Mouse (Mus musculus) ES-E14 (cell line): ENCODE measurements around the gene Abhd18. TPM values are rescaled to one million over a fixed set of nuclear protein-coding genes. Genes with fewer than 3 reads are reported as not detected.

ENCODE experiments used
- DNase-seq: peaks from one replicate; pipeline ENCODE4 v3.0.0-alpha.2; 2013; ENCODE audit warnings: low read depth, low spot score
- H3K27ac ChIP-seq: 2 replicates; pipeline ENCODE4 v1.5.1; 2012; ENCODE audit warnings: low read depth, mild to moderate bottlenecking, low read length, moderate library complexity, mixed read lengths; ENCODE audit not compliant: poor library complexity, insufficient read depth, severe bottlenecking
- H3K36me3 ChIP-seq: 2 replicates; pipeline ENCODE4 v1.6.1; 2012; ENCODE audit warnings: mild to moderate bottlenecking, low read length, moderate library complexity, mixed read lengths; ENCODE audit not compliant: control insufficient read depth, poor library complexity, insufficient read depth, severe bottlenecking
- H3K4me1 ChIP-seq, 2 experiments: fragments of 150-350 bp in 1 of 2; sonication (generic) in 1 of 2; 2 replicates each; pipeline ENCODE4 v1.6.1; 2012; ENCODE audit warnings: low read length in 2 of 2, mild to moderate bottlenecking in 1 of 2, mixed read lengths in 1 of 2; ENCODE audit not compliant: control insufficient read depth in 2 of 2, insufficient read depth in 2 of 2, poor library complexity in 1 of 2
- H3K4me3 ChIP-seq, 2 experiments: fragments of 150-350 bp in 1 of 2; sonication (generic) in 1 of 2; 2 replicates each; pipeline ENCODE4 v1.5.1; 2012; ENCODE audit warnings: low read length in 2 of 2, low read depth in 1 of 2, mild to moderate bottlenecking in 1 of 2, mixed read lengths in 1 of 2; ENCODE audit not compliant: insufficient read depth in 1 of 2, poor library complexity in 1 of 2, severe bottlenecking in 1 of 2
- H3K9ac ChIP-seq: 2 replicates; pipeline ENCODE4 v1.6.1; 2012; ENCODE audit warnings: low read depth, mild to moderate bottlenecking, low read length, mixed read lengths; ENCODE audit not compliant: poor library complexity, insufficient read depth, severe bottlenecking
- H3K9me3 ChIP-seq: fragments of 150-350 bp; sonication (generic); 2 replicates; pipeline ENCODE4 v1.6.1; 2012; ENCODE audit warnings: low read depth, mild to moderate bottlenecking, low read length; ENCODE audit not compliant: control insufficient read depth, insufficient read depth
- CHD2 ChIP-seq: IDR thresholded peaks from 2 replicates; pipeline ENCODE4 v1.6.1; 2014; ENCODE audit warnings: mild to moderate bottlenecking, low read depth, low read length, inconsistent platforms
- HCFC1 ChIP-seq: IDR thresholded peaks from 2 replicates; pipeline ENCODE4 v1.6.1; 2012; ENCODE audit warnings: low read length, inconsistent platforms, borderline replicate concordance; ENCODE audit not compliant: insufficient read depth
- MAFK ChIP-seq: IDR thresholded peaks from 2 replicates; pipeline ENCODE4 v1.6.1; 2014; ENCODE audit warnings: mild to moderate bottlenecking, low read depth, low read length, inconsistent platforms; ENCODE audit not compliant: insufficient read depth
- ZC3H11A ChIP-seq: IDR thresholded peaks from 2 replicates; pipeline ENCODE4 v1.6.1; 2012; ENCODE audit warnings: low read depth, mild to moderate bottlenecking, inconsistent platforms, low read length, borderline replicate concordance
- ZNF384 ChIP-seq: IDR thresholded peaks from 2 replicates; pipeline ENCODE4 v1.6.1; 2012; ENCODE audit warnings: low read depth, low read length, inconsistent platforms
- in situ Hi-C, 2 experiments: fragments of 600-800 bp; cut with MboI; formaldehyde crosslinking; loops; one replicate each; pipeline ENCODE4 v1.15.1; 2025; ENCODE audit warnings: low sequenced_read_pairs in 2 of 2, inconsistent platforms in 1 of 2; ENCODE audit not compliant: unreplicated experiment in 2 of 2
- total RNA-seq: library from RNA; depleted of rRNA; stranded (reverse); fragments of 300-350 nt; gene quantifications from 2 replicates; pipeline ENCODE4 v1.2.3, GENCODE M21; 2012

The Abhd18 gene
- total RNA-seq, 1 experiment, result 1.7 TPM

GRCm38 (mm10) chr3:40949903-40950600 is 103.3 kb downstream of the Abhd18 start:
- in situ Hi-C loops, result no loop called here
- H3K9ac ChIP-seq, result peak overlapping the region; percentile 82
- peak overlapping the region; percentile 66 to 92 for H3K4me3 ChIP-seq
- H3K27ac ChIP-seq, result no peak overlapping the region
- TF ChIP-seq HCFC1, result no peak
- no peak for TF ChIP-seq ZC3H11A
- no peak for TF ChIP-seq MAFK
- TF ChIP-seq CHD2, result no peak
- TF ChIP-seq ZNF384, result no peak
- H3K9me3 ChIP-seq, result no peaks in the 10 kb centered on the region
- peaks cover 0 to 2% of the 10 kb centered on the region in 2 experiments; a peak in 1 of 4 replicates for H3K4me1 ChIP-seq
- no peaks in the 10 kb centered on the region for H3K36me3 ChIP-seq
- no peak for DNase-seq

GRCm38 (mm10) chr3:40950601-40951201 is 103.9 kb downstream of the Abhd18 start:
- no peak overlapping the region for H3K27ac ChIP-seq
- DNase-seq, result no peak
- in situ Hi-C loops, result no loop called here
- no peak for TF ChIP-seq ZC3H11A
- TF ChIP-seq CHD2, result no peak
- TF ChIP-seq ZNF384, result no peak
- H3K9ac ChIP-seq, result peak overlapping the region; percentile 82
- H3K9me3 ChIP-seq, result no peaks in the 10 kb centered on the region
- H3K4me3 ChIP-seq, result peak overlapping the region; percentile 66 to 92
- H3K36me3 ChIP-seq, result no peaks in the 10 kb centered on the region
- H3K4me1 ChIP-seq, result peaks cover 0 to 2% of the 10 kb centered on the region in 2 experiments; a peak in 1 of 4 replicates

- in situ Hi-C loops, result no loop called here
- Histone ChIP-seq H3K27ac (no peak overlapping the region), H3K4me1 (peaks cover 0 to 2% of the 10 kb centered on the region in 2 experiments; a peak in 1 of 4 replicates), H3K4me3 (peak overlapping the region in 1 of 2 experiments; percentile 92; a peak in 2 of 4 replicates), H3K9me3 (no peaks in the 10 kb centered on the region), H3K36me3 (no peaks in the 10 kb centered on the region), H3K9ac (no peak overlapping the region)
- no peak for DNase-seq
- TF ChIP-seq HCFC1 (no peak), ZC3H11A (no peak), MAFK (no peak), ZNF384 (no peak), CHD2 (no peak)
These were observed 104.6 kb downstream of the Abhd18 start for GRCm38 (mm10) chr3:40951365-40951764.

GRCm38 (mm10) chr3:40952606-40953005 is 105.8 kb downstream of the Abhd18 start:
- no peak overlapping the region for H3K27ac ChIP-seq

More at GRCm38 (mm10) chr3:40952606-40953005, 105.8 kb downstream of the Abhd18 start:
- Histone ChIP-seq H3K36me3 (no peaks in the 10 kb centered on the region), H3K9me3 (no peaks in the 10 kb centered on the region), H3K9ac (no peak overlapping the region), H3K4me1 (peaks cover 0 to 2% of the 10 kb centered on the region in 2 experiments; a peak in 1 of 4 replicates), H3K4me3 (no peak overlapping the region)
- no peak for DNase-seq
- in situ Hi-C loops, result no loop called here
- TF ChIP-seq MAFK (no peak), ZC3H11A (no peak), HCFC1 (no peak), CHD2 (no peak), ZNF384 (no peak)
